Mouse (Mus musculus): Measurements from ENCODE around the gene Rasal2.

- TF ChIP-seq CTCF (IDR thresholded peaks at IDR 0.05; ENCODE audit: control insufficient read depth, insufficient read depth, insufficient replicate concordance, low read depth, low read length) (no peak), POLR2A (IDR thresholded peaks at IDR 0.05; ENCODE audit: control insufficient read depth, low read depth, low read length) (no peak)
Observed at GRCm38 (mm10) chr1:157182431-157182830, 230.0 kb downstream of the Rasal2 start.
